Mouse (Mus musculus) kidney, adult 2 months (tissue): ENCODE measurements around the gene Gm12166. TPM values are rescaled to one million over a fixed set of nuclear protein-coding genes. Genes with fewer than 3 reads are reported as not detected.

Source experiments
- DNase-seq: peaks from one replicate; pipeline ENCODE4 v3.0.0; 2021
- H3K27ac ChIP-seq: fragments of 200-500 bp; 2 replicates; pipeline ENCODE4 v1.5.1; 2012; ENCODE audit warnings: low read depth, low read length, control low read depth, inconsistent platforms; ENCODE audit not compliant: insufficient read depth
- H3K27me3 ChIP-seq: fragments of 200-500 bp; replicated peaks from 2 replicates; pipeline ENCODE4 v1.6.1; 2012; ENCODE audit warnings: mild to moderate bottlenecking, moderate library complexity, low read length, inconsistent platforms; ENCODE audit not compliant: control insufficient read depth, insufficient read depth
- H3K36me3 ChIP-seq: fragments of 200-500 bp; 2 replicates; pipeline ENCODE4 v1.6.1; 2012; ENCODE audit warnings: mild to moderate bottlenecking, moderate library complexity, low read length, inconsistent platforms; ENCODE audit not compliant: control insufficient read depth, insufficient read depth
- H3K4me1 ChIP-seq: fragments of 200-500 bp; 2 replicates; pipeline ENCODE4 v1.6.1; 2011; ENCODE audit warnings: low read length; ENCODE audit not compliant: control insufficient read depth, insufficient read depth
- H3K4me3 ChIP-seq: fragments of 200-500 bp; 2 replicates; pipeline ENCODE4 v1.5.1; 2011; ENCODE audit warnings: mild to moderate bottlenecking, low read depth, low read length, control low read depth; ENCODE audit not compliant: insufficient read depth
- CTCF ChIP-seq: fragments of 200-500 bp; conservative IDR thresholded peaks from 2 replicates; pipeline ENCODE4 v1.5.1; 2011; ENCODE audit warnings: low read depth, mild to moderate bottlenecking, control low read depth, low read length, moderate library complexity, mixed read lengths; ENCODE audit not compliant: insufficient read depth, insufficient read length
- POLR2A ChIP-seq: fragments of 200-500 bp; IDR thresholded peaks from one replicate; pipeline ENCODE4 v1.6.1; 2011; ENCODE audit warnings: low read depth, low read length, control low read depth
- WGBS: fragments of 180-500 bp; shearing (Covaris S2); methylation state at CpG from one replicate; pipeline ENCODE4 v1.1.7; 2018; 5-methylcytosine and 5-hydroxymethylcytosine counted together
- polyA plus RNA-seq: library from polyadenylated mRNA; depleted of rRNA; stranded (reverse); fragments of >200 nt; gene quantifications from 2 replicates; pipeline ENCODE4 v1.2.3, GENCODE M21; 2012

Gm12166 gene
- polyA plus RNA-seq, 1 experiment = 9.6 TPM

DNA sequence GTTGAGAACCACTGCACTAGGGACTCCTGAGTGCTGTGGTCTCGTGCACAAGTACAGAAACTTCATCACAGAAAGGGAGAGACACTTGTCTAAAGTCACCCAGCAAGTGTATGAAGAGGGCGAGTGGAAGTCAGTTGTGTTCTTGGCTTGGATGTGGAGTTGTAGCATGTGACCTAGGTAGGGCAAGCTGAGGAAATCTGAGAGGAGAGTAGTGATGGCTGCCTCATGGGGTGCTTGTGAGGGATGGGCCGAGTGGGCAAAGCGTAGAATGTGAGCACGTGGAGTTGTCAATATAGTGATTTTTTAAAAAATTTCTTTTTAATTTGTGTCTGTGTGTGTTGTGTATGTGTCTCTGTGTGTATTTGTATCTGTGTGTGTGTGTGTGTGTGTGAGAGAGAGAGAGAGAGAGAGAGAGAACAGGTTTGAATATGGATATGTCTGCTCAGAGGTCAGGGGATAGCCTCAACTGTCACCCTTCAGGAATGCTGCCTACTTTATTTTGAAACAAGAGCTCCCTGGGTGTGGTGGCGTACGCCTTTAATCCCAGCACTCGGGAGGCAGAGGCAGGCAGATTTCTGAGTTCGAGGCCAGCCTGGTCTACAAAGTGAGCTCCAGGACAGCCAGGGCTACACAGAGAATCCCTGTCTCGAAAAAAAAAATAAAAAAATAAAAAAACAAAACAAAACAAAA, 15.4 kb upstream of the Gm12166 start:
- Histone ChIP-seq H3K36me3 (no peaks in the 10 kb centered on the region), H3K4me1 (peaks cover 4% of the 10 kb centered on the region; the same call in 1 of the 2 replicates), H3K27me3 (no peaks in the 10 kb centered on the region), H3K27ac (no peak overlapping the region), H3K4me3 (no peak overlapping the region)
- DNase-seq = no peak
- no peak for TF ChIP-seq CTCF
- no peak for TF ChIP-seq POLR2A
- 90% methylated on average over 10 of the region's 10 CpGs for WGBS

DNA sequence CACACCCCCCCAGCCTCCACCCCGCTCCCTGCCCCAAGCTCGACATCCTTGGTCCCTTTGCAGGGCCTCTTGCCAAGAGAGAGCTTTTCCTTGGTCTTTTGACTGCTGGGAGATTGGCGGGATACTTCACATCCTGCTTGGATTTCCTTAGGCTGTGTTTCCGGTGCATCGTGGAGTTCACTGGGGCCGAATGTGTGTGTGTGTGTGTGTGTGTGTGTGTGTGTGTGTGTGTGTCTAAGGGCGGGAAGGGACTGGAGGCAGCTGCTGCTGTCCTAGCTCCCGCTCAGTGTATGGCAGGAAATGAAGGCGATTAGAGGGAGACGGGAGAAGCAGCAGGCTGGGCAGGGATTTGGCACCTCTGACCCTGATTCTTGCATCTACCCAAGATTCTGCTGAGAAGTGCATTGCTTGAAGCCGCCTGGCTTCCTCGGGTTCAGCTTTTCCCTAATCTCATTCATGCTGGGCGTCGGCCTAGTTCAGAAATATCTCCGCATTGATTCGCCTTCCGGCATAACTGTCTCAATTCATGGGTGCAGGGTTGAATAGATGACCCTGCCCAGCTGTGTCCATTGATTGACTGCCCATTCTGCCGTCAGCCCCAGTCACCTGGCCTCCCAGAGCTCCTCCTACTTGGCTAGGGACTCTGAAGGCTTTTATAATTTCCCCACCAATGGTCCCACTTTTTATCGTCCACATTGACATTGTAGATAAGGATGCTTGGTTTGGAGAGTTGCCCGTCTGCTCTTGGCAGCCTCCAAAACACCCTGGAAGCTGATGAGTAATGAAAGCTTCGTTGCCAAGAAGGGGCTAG, 13.3 kb upstream of the Gm12166 start:
- no peaks in the 10 kb centered on the region for H3K36me3 ChIP-seq
- H3K27me3 ChIP-seq = no peaks in the 10 kb centered on the region
- H3K4me3 ChIP-seq = no peak overlapping the region
- DNase-seq = peak; percentile 90
- TF ChIP-seq CTCF = no peak
- TF ChIP-seq POLR2A = no peak
- WGBS = 44% methylated on average over 21 of the region's 21 CpGs
- 0 out of 2 replicates have a peak, but pooled peaks cover 3% of the 10 kb centered on the region for H3K4me1 ChIP-seq
- H3K27ac ChIP-seq = peak overlapping the region; percentile 36; the same call in 1 of the 2 replicates

DNA sequence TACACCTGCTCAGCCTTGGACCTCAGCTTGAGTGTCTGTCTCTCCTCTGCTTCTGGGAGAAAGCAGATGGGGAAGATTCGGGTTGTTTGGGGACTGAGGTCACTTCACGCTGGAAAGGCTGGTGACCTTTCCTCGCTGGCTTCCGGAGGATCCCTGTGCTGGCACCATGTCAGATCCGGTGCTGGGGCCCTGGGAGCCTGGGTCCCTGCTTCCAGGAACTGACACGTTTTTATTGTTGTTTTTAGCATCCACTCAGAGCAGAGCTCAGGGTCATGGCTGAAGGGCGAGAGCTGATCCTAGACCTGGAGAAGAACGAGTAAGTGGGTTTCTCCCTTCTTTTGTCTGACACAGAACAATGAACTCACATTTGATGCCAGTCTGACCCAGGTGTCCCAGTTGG, 12.6 kb upstream of the Gm12166 start:
- Histone ChIP-seq H3K27ac (peak overlapping the region; percentile 46), H3K27me3 (no peaks in the 10 kb centered on the region), H3K4me3 (no peak overlapping the region), H3K4me1 (0 out of 2 replicates have a peak, but pooled peaks cover 3% of the 10 kb centered on the region), H3K36me3 (no peaks in the 10 kb centered on the region)
- peak; percentile 76 for DNase-seq
- 24% methylated on average over 8 of the region's 8 CpGs for WGBS
- TF ChIP-seq CTCF (no peak), POLR2A (no peak)

DNA sequence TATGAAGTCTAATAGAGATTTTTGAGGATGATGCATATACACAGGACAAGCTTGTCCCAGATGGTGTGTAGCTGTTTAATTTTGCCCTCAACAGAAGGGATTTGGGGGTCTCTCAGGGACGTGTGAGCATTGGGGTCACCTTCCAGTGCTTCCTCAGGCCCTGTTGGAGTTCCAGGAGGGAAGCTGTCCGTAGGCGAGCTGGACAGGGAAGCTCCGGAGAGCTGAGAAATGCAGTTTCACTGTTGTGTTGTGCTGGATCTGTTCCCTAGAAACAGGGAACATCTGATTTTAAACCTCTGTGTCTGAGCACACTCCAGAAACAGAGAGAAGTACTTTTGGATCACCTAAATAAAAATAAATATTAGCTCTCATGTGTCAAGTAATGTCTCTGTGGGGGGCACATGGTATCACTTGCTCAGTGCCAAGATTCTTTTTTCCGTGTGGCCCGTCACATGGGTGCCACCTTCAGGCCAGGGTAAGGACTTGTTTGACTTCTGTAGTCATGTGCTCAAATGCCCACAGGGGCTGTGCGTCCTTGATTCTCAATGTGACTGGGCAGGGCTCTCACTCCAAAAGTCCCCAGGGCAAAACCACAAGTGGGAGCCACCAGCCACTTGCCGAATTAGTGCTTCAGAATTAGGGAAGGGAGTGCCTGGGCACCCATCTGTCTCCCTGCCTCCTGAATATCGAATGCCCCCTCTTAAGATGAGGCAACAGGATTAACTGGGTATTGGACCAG, 11.0 kb upstream of the Gm12166 start:
- 34% methylated on average over 9 of the region's 9 CpGs for WGBS
- DNase-seq = peak; percentile 56
- H3K36me3 ChIP-seq = no peaks in the 10 kb centered on the region
- H3K27me3 ChIP-seq = no peaks in the 10 kb centered on the region
- no peak overlapping the region for H3K27ac ChIP-seq
- 0 out of 2 replicates have a peak, but pooled peaks cover 3% of the 10 kb centered on the region for H3K4me1 ChIP-seq
- H3K4me3 ChIP-seq = no peak overlapping the region
- TF ChIP-seq CTCF = peak; percentile 38
- no peak for TF ChIP-seq POLR2A

DNA sequence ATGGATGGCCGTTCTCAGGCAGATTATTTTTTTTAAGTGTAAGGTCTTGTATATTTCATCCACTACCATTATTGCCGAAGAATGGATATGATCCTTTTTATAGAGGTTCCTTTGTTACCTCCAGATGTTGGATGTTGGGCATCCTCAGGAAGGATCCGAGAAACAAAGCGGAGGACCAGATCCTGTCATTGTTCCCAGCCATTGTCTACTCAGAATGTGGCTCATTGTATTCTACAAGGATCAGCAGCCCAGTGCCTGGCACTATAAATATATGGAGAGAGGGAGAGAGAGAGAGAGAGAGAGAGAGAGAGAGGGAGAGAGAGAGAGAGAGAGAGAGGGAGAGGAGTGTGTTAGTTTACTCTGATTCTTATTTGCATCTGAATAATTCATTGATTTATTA, 10.4 kb upstream of the Gm12166 start:
- H3K4me1 ChIP-seq = 0 out of 2 replicates have a peak, but pooled peaks cover 3% of the 10 kb centered on the region
- 78% methylated on average over 4 of the region's 4 CpGs for WGBS
- H3K4me3 ChIP-seq = no peak overlapping the region
- H3K27me3 ChIP-seq = no peaks in the 10 kb centered on the region
- TF ChIP-seq CTCF (no peak), POLR2A (no peak)
- no peaks in the 10 kb centered on the region for H3K36me3 ChIP-seq
- H3K27ac ChIP-seq = no peak overlapping the region
- no peak for DNase-seq

DNA sequence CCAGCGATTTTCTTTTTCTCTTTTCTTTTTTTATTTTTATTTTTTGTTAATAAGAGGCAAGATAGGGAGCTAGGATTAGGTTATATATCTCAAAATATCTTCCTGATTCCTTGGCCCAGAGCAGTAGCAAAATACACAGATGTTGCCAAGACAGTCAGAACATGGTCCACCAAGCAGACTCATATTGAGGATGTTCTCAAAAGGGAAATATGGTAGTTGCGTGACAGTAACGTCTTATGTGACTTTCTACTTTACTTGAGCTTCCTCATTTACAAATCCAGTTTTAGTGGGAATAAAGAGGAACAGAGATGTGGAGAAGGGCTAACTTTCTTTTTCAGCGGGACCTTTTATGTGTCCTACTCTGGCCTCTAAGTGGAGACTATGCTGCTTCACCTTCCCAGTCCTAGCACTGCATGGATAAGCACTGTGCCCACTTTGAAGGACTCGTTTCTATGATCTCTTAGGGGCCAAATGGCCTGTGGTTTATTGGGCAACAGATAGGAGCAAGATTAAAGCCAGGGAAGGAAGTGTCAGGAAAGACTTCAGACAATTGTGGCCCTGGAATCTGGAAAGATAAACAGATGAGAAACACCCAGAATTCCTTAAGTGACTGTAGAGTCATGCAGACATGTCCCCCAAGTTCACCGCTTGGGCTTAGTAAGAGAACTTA, 9.8 kb upstream of the Gm12166 start:
- Histone ChIP-seq H3K27ac (0 out of 2 replicates have a peak overlapping the region, but pooled peaks have one; percentile 65), H3K4me1 (0 out of 2 replicates have a peak, but pooled peaks cover 6% of the 10 kb centered on the region), H3K27me3 (no peaks in the 10 kb centered on the region), H3K36me3 (no peaks in the 10 kb centered on the region), H3K4me3 (no peak overlapping the region)
- 57% methylated on average over 6 of the region's 6 CpGs for WGBS
- TF ChIP-seq CTCF = no peak
- no peak for TF ChIP-seq POLR2A
- no peak for DNase-seq
